Mouse (Mus musculus): Measurements from ENCODE around the gene Tlr2.
"Not testable (repeated sequence)": the region's sequence is repeated elsewhere in the genome, so short reads cannot be mapped to it uniquely, and the experiment has no call there.

The Tlr2 gene

DNA sequence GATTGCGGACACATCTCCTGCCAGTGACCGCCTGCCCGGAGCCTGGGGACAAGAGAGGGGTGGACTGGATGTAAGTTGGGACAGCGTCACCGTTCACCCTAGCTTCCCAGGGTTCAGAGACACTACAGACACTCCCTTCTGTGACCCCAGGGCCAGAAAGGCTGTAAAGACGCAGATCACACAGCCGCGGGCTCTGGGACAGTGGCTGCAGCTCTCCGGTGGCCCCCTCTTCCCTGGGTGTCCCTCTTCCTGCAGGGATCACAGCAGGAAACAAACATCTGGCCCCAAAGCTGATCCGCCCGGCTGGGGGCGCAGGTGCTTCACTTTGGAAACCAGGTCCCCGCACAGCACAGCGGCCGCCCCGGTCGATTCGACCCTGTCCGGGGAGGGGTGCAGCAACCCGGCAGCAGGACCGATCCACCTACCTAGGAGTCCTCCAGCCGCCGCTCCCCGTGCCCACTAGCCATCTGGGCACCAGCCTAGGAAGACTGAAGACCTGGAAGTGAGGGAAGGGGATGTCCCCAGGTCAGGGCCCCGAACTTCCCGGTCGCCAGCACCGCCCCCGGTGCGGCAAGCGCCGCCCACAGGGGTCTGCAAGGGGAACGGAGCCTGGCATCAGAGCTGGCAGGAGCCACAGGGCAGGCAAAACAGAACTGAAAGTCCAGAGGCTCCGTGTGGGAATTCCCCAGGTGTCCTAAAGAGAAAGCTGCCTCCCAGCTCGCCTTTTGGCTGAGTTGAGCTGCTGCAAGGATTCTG, at the start of gene Tlr2:
TSS of gene Tlr2 (minus strand) at position 673 of the 756 bp plus-strand sequence.
- peak; percentile 43 for DNase-seq (ENCODE audit: low read depth, low spot score)

DNA sequence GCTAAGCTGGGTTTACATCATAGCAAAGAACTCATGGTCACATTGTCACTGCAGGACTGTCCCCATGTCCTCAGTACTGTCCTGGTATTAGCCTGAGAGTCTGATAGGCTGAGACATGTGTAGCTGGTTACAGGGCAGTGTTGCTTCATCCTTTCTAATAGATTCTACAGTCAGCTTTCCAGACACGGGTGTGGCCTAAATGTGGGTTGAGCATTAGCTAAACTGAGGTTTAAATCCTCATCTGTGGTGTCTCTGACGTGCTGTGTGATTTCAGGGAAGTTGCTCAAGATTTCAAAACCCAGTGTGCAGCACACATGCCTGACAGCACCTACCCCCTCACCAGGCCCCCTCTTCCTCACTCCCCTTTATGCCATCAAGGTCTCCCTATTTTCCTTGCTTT, 43.6 kb upstream of the Tlr2 start:
- no peak for DNase-seq (ENCODE audit: low read depth, low spot score)

DNA sequence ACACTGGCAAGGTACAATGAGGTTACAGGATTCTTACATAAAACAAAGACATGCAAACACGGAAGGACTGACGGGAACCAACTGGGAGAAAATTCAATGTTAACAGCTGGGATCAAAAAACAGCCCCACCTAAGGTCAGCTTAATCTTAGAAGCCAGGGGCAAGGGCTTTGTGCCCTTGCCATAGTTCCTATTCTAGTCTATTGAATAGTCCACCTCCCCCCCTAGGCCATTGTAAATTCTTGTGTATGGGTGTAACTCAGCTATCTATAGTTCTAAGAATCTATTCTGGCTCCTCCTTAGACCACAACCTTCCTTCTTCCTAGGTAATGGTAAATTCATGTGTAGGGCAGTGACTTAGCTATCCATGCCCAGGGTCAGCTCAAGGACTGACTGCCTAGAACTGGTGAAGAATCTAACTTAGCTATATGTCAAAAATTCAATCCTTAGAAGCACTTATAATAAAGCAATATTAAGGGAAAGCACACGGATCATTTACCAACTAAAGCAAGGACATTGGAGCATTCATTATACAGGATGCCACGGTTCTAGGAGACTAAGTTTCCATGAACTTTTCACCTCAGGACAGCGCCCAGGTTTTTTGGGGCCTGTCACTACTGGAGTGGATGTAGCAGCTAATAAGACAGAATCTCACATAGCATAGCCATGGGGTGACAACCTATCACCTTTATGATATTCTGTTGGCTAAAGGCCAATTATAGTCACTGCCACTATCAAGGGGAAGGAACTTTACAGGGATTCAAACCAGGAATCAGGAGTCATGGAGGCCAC, 37.9 kb upstream of the Tlr2 start:
- not testable (repeated sequence) for DNase-seq (ENCODE audit: low read depth, low spot score)

DNA sequence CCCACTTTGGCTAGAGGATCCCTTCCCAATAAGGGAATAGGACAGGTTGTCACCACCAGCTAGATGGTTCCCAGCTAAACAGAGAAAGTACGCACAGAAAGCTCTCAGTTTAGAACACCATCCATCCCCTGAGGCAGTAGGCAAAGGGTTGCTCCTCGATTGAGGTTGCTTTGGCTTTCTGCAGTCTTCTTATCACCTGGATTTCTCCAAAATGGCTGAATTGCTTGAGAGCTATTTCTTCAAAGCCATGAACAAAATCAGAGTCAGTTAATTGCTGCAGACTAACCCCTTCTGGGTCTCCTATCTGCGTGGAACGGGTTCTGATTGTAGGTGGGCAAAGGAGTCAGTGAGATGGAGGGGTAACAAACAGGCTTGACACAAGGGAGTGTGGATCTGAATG, 37.2 kb upstream of the Tlr2 start:
- DNase-seq (ENCODE audit: low read depth, low spot score): no peak

DNA sequence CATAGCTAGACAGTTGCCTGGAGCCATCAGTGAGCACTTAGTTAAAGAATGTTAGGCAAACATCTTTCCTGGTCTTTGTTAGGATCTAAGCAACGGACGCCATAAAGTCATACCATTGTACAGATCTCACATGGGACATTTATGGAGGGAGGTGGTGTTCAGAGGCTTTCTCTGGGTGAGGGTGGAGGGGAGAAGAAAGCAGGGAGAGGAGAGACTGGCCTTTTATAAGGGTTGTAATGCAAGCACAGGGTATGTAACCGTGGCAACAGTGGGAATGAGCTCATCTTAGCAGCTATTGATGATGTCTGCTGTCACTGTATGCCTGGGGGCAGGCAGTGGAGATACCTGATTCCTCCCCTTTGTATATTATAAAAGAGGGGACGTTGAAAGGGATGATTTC, 34.7 kb upstream of the Tlr2 start:
- DNase-seq (ENCODE audit: low read depth, low spot score): peak; percentile 23

DNA sequence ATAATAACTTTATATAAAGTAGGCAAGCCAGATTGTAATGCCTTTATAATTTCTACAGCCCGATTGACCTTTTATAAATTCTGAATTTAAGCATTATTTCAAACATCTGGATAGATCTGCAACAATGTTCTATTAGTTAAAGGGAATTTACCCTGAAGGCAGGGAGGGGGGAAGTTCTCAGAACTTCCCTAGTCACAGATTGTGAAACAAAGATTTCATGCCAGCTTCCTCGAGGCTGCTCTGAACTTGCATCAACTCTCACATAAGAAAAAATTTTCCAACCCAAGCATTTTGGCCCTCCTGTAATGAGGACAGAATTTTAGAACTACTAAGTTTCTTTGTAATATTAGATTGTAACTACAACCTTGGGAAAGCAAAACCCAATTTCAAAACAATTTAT, 33.5 kb upstream of the Tlr2 start:
- not testable (repeated sequence) for DNase-seq (ENCODE audit: low read depth, low spot score)

DNA sequence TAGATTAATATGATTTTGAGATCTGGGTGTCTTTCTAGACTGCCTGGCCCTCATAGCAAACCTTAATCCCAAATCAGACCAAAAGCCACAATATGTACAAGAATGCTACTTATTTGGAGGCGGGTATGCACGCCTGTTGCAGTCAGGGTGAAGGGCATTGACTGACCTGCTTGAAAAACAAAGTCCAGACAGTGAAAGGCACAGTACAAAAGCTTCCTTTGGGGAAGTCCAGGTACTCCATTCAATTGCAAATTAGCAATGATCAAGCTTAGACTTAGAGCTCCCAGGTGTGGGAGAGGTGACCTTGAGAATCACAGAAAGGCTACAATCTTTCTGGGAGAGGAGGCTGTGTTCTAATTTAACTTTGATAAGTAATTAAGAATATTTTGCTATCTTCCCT, 31.3 kb upstream of the Tlr2 start:
- DNase-seq (ENCODE audit: low read depth, low spot score): not testable (repeated sequence)

DNA sequence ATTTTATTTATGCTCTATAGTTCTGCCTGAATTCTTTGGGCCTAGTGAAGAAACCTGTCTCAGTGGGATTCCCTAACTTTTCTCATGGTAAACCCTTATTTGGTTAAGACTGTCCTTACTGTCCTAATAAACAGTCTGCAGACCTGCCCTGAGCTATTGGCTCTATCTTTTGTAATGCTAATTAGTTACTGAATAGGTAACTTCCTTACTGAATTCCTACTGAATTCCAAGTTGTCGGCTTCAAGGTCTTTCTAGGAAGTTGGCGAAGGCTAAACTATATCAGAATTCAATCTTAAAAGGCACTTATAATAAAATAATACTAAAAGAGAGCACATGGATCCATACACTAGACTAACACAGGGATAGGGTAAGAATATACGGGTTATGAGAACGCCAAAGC, 30.4 kb upstream of the Tlr2 start:
- DNase-seq (ENCODE audit: low read depth, low spot score): not testable (repeated sequence)

DNA sequence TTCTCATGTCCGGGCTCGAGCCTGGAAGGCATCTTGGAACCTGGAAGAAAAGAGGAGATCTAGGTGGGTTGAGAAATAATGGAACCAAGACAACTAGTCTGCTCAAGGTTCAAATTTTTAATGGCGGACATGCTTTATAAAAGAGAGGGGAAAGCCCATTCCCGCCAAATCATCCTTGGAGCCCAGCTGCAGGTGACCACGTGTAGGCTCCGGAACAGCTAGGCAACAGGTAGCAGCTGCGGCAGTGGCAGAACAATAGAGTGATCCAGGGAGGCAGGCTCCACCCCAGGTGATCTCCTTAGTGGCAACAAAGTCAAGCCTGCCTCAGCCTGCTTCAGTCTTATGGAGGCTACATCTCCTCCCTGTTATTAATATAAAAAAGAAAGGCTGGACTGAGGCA, 30.0 kb upstream of the Tlr2 start:
- not testable (repeated sequence) for DNase-seq (ENCODE audit: low read depth, low spot score)

DNA sequence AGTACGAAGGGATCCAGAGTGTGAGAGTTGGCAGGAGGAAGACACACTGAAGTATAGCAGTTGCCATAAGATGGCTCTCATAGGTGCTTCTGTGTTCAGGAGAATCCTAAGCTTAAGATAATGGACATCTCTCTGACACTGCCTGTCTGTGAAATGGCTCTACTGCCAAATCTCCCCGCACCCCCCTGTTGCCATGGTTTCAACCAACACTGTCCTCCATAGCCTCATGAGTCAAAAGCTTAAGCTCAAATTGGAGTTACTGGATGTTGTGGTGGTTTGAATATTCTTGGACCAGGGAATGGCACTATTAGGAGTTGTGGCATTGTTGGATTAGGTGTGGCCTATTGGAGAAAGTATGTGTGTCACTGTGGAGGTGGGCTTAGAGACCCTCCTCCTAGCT, 28.2 kb upstream of the Tlr2 start:
- no peak for DNase-seq (ENCODE audit: low read depth, low spot score)

DNA sequence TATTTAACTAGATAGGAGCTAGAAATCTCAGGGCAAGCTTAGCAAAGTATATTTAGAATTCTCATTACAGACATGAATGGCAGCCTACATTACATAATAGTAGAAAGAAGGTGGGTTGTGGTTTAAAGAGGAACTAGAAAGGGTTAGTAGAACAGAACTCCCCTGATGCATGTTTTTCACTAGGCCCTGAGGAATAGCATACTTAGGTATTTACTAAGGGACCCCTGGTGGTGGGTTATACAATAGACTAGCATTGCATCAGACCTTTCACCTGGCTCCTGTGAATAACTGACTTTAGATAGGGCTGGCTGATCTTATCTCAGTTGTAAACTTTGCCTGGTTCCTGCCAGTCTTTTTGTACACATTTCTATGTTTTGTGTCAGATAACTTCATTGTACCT, 25.5 kb upstream of the Tlr2 start:
- not testable (repeated sequence) for DNase-seq (ENCODE audit: low read depth, low spot score)

DNA sequence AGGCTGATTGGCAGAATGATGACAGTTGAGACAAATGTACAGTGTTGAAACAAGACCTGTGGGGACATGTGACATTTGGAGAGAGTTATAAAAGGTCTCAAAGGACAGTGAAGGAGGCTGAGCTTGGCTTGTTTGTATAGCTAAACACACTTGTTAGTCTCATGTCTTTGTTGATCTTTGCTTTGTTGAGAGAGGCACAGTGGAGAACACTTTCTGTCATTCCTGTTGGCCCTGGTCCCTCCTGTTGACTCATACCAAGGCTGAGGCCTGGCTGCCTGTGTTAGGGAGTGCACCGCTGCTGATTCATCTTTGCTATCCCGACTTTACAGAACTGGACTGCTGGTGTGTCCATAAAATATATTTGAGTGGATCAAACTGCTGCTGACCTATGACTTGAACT, 23.6 kb upstream of the Tlr2 start:
- no peak for DNase-seq (ENCODE audit: low read depth, low spot score)

DNA sequence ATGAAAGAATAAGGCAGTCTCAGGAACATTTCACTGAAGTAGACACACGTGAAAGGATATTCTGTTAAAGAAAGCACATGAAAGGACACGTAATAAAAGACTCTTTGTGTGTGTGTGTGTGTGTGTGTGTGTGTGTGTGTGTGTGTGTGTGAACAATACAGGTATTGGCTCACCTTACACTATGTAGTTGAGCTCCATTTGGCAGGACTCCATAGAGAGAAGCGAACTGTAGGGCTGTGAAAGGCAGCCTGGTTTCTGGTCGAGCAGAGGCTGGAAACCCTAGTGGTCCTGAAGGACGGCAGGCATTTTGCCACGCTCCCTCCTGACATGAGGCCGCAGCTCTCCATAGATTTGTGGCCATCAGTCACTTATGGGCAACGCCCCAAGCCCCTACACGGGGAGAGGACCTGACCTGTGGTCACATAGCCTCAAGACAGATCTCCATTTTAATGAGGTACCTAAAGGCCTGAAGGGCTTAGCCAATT, 22.5 kb upstream of the Tlr2 start:
- no peak for DNase-seq (ENCODE audit: low read depth, low spot score)

DNA sequence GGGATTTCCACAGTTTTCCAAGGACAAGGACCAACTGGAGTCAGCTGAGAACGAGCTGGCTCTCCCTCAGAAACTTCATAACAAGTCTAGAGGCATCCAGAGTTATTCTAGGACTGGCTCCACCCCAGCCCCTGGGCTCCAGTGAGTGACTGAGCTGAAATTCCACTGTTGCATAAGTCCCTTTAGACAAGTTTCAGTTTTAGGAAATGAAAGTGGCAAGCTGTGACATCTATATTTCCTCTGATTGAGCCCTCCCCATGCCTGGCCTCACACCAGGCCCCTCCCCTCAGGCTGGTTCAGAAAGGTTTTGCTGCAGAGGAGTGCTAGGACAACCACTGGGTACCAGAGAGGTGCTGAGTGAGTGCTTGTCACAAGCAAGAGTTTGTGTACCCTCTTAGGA, 21.4 kb upstream of the Tlr2 start:
- no peak for DNase-seq (ENCODE audit: low read depth, low spot score)

DNA sequence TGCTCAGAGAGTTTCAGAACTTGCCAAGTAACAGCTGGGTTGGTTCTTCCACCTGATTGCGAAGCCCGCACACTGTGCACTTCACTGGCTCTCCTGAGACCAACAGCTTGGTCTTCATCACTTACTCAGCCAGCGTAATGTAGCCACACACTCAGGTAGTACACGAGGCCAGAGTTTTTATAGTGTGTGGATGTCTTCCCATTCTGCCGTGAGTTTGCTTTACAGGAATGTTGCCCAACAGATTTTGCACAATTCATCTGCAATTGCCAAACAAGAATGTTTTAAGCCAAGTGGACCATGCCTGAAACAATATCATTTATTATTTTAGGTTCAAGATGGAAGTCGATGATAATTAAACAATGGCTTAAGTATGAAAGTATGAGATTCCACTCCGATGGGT, 18.0 kb upstream of the Tlr2 start:
- DNase-seq (ENCODE audit: low read depth, low spot score): no peak

DNA sequence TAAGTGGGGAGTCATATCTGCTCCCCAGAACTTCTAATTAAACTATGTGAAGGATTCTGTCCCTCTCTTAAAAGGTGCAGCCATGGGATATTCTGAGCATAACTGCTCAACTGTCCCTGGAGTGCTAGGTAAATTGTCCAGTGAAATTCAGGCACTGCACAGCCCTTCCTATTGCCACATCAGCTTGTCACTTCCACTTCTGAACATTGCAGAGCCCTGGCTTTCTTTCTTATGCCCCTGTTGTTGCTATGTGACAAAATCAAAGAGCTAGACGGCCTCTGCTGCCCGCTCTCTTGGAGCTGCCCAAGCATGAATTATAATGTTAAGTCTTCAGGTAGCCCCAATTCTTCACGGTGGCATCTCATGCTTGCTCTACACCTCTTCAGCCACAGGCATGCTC, 17.5 kb upstream of the Tlr2 start:
- DNase-seq (ENCODE audit: low read depth, low spot score): no peak

DNA sequence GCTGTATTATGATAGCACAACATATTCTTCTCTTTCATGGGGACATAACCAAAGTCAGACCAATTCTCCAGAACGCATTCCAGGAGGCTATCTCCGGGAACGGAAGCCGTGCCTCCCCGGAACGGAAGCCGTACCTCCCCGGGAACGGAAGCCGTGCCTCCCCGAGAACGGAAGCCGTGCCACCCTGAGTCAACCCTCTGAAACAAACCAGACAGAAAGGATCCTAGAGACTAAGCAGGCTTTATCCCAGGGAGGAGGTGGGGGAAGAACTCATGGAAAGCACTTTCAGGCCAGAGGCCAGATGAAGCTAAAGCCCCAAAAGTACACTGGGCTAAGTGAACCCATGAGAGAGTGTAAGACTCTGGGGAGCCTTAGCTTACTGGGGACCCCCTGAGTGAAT, 16.1 kb upstream of the Tlr2 start:
- DNase-seq (ENCODE audit: low read depth, low spot score): no peak

DNA sequence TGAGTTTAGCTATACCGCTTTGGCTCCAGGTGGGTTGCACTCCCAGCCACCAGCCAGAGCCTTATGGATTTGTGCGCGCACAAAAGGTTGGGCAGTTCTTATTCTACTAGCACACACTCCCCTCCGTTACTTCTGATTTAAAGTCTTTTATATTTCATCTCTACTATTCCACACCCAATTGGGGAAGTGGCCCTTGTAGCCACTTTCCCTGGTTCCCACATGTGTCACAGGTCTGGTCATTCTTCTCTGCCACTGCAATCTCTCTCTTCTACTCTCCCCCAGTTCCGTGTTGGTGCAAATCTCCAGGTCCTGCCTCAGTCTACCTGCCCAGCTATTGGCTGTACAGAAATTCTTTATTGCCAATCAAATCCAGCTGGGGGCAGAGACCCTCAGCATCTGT, 14.1 kb upstream of the Tlr2 start:
- no peak for DNase-seq (ENCODE audit: low read depth, low spot score)

DNA sequence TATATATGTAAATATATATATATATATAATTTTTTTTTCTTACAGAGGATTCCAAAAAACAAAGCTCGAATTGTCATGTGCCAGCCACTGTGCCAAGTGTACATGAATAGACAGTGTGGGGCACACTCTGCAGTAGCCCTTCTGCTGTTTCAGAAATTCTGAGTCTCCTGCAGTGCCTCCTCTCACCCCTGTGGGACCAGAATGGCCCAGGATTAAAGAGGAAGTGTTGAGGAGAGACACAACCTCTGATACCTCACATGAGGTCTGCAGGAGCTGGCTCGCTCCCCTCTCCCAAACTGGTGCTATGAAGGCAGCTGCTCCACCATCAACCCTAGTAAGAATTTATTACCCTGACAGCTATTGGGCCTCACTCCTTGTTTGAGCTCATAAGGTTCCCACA, 7.8 kb upstream of the Tlr2 start:
- DNase-seq (ENCODE audit: low read depth, low spot score): no peak

DNA sequence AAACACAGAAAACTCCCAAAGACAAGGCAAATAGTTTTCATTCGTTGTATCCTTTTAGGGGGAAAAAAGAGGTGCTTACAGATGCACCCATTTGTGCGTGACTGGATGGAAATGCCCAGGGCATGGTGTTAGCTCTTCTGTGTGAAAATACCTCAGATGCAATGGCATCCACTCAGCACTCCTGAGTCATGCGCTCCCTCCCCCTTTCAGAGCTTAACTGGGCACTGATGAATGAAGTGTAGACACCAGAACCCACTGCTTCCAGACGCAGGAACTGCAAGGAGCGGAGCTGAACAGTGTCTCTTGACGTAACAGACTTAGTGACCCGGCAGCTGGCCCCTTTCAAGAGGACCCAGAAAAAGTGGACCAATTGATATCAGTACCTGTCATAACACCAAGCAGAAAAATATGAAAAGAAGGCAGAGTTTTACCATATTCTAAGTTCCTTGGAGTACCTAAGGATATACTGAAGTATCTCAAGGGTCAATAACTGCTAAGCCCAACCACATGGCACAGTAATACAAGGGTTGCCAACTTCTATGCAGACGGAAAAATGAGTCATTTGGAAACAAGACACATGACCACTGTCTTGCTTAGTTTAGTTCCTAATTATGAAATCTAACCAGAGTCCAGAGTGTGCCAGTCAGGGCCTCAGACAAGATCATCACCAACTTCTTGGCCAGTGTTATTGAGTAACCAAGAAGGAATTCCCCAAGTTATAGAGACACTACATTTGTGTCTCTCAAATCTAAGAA, 3.4 kb upstream of the Tlr2 start:
- no peak for DNase-seq (ENCODE audit: low read depth, low spot score)

DNA sequence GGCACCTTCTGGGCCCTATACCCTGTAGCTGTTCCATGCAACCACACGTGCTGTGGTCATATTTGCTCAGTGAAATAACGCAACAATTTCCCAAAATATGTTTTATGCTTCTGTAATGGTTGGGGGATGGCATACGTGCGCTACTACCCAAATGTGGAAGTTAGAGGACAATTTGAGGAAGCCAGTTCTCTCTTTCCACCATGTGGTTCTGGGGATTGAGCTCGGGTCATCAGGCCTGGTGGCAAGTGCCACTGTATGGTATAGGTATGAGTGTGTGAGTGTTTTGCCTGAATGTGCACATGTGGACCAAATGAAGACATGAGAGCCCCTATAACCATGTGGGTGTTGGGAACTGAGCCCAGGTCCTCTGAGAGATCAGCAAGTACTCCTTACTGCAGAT, 2.1 kb downstream of the Tlr2 start:
- DNase-seq (ENCODE audit: low read depth, low spot score): no peak

DNA sequence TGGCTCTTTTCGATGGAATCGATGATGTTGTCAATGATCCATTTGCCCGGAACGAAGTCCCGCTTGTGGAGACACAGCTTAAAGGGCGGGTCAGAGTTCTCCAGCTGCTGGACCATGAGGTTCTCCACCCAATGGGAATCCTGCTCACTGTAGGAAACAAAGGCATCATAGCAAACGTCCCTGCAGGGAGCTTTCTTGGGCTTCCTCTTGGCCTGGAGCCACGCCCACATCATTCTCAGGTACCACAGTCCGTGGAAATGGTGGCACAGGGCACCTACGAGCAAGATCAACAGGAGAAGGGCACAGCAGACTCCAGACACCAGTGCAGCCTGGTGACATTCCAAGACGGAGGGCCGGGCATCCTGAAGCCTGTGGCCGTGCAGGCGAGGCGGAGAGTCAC, 4.9 kb downstream of the Tlr2 start:
- no peak for DNase-seq (ENCODE audit: low read depth, low spot score)
